Mouse (Mus musculus) spleen, adult 18-20 months (tissue): ENCODE data around the gene Nxf1.
"Not testable (repeated sequence)": the region's sequence is repeated elsewhere in the genome, so short reads cannot be mapped to it uniquely, and the experiment has no call there.

Experiments used
- DNase-seq, 2 experiments: peaks; one replicate each; pipeline ENCODE4 v3.0.0; 2022; ENCODE audit warnings: mixed read lengths in 2 of 2

Nxf1 gene

DNA sequence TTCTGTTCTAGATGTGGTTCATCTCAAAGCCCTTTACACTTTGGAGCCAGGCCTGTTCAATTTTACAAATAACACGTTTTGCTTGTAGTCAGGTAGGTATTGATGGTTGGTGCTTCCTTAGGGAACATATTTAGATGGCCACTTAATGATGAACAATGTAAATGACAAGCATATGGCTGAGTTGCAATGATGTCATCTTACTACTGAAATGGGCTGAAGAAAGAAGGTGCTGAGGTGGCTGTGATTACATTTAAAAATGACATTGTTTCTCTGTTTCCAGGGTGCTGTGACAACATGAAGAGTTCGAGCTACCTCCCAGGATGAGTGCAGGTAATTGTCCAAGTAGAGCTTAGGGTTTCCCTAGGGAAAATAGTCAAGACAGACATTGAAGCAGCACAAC is 32.5 kb upstream of the Nxf1 start:
- no peak for DNase-seq

DNA sequence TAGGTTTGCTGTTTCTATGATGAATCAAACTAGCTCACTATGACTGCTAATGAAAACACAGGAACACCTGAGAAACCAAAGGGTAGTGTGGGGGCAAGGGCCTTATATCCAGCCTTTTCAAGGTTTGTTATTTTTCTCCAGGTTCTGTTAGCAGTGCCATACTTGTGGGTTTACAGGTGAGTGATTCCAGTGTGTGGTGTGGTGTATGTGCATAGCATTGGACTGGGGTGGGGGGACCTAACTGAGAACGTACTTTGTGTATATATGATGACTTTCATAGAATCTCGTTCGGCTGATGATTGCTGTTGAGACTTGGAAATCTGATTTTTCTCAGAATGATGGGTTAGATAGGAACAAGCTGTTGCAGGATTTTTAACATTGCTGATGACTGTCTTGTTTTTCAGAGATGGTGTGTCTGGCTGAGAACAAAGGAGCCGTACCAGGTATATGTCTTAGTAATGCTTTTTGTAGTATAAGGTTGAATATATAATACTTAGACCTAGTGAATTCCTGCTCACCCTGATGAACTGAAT is 31.7 kb upstream of the Nxf1 start:
- DNase-seq = no peak

DNA sequence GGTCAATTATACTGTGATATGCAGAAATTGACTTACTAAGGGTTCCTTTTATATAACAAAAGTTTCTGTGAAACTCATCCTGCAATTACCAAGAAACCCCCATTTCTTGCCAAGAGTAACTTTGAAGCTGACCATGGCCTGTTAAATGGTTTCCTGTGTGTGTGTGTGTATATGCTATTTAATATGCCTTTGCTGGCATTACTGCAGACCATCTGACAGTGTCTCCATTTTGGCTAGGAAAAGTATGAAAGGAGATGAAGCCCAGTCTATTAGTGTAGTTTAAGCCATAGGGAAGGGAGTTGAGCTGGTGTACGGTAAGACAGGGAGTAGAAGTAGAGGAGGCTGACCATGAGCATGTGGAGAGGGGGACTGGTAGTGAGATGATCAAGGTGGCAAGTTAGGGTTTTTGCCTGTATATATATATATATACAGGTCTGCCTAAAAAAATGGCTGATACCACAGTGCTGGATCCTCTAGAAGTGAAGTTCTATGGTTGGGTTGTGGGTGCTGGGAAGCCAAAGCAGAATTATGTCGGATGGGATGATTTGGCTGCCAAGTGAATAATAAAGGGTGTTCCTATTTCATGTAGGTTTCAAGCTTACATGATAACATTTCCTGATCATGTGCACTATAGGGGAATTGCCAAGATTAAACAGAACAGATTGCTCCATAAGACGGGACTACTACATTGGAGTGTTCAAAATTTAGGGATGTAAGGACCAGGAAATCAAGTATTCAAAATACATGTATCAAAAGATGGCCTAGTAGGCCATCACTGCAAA is 30.1 kb upstream of the Nxf1 start:
- DNase-seq = no peak

DNA sequence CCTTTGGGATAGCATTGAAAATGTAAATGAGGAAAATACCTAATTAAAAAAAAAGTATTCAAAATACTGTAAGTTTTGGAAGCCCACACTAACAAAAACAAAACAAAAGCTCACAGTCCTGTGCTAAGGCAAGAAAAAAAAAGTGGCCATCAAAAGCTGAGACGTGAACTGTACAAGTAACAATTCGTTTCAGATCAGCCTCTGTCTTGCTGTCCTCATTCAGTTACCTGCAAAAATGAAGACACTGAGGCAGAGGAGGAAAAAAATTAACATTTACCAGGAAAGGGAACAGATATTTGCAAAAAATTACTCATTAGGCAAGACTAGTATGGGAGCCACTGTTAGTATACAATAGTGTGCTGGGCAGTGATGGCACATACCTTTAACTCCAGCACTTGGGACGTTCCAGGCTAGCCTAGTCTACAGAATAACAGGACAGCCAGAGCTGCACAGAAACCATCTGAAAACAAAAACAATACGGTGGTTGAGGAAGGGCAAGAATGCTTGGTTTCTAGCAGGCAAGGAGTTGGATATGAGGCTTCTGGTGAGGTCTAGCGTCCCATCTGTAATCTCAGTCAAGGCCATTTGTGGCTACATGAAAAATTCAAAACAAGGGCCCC is 29.3 kb upstream of the Nxf1 start:
- DNase-seq = no peak

DNA sequence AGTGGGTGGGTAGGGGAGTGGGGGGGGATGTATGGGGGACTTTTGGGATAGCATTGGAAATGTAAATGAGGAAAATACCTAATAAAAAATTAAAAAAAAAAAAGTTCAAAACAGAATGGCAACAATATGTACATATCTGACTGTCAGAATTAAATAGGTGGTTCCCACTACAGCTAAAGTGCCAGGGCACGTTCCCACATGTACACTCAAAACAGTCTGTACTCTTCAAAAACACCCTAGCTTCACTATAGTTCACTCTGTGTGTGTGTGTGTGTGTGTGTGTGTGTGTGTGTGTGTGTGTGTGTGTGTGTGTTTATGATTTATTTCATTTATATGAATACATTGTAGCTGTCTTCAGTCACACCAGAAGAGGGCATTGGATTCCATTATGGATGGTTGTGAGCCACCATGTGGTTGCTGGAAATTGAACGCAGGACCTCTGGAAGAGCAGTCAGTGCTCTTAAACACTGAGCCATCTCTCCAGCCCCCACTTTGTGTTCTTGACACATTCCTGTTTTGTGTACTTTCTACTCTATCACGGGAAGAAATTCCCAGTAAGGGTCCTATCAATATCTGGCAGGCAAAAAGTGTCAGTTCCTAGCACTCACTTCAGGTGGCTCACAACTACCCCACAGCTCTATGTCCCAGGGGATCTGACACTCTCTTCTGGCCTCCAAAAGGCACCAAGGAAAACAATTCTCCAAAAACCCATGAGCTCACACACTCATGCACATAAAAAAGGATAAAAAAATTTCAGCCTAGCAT is 28.4 kb upstream of the Nxf1 start:
- not testable (repeated sequence) for DNase-seq

DNA sequence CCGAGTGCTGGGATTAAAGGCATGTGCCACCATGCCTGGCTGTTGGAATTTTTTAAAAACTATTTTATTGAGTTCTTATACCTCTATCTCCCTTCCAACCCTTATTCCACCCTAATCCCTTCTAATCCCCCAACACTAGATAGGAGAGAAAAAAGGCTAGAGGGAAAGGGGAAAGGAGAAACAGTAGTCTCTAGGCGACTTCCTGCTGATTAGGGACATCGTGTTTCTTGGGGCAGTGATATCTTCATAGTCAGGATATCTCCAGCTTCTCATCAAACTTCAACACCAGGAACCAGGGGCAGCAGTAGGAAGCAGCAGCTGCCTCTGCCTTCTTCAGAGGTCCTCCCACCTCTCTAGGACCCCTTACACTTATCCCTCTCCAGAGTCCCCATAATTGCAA is 22.5 kb upstream of the Nxf1 start:
- DNase-seq = no peak

DNA sequence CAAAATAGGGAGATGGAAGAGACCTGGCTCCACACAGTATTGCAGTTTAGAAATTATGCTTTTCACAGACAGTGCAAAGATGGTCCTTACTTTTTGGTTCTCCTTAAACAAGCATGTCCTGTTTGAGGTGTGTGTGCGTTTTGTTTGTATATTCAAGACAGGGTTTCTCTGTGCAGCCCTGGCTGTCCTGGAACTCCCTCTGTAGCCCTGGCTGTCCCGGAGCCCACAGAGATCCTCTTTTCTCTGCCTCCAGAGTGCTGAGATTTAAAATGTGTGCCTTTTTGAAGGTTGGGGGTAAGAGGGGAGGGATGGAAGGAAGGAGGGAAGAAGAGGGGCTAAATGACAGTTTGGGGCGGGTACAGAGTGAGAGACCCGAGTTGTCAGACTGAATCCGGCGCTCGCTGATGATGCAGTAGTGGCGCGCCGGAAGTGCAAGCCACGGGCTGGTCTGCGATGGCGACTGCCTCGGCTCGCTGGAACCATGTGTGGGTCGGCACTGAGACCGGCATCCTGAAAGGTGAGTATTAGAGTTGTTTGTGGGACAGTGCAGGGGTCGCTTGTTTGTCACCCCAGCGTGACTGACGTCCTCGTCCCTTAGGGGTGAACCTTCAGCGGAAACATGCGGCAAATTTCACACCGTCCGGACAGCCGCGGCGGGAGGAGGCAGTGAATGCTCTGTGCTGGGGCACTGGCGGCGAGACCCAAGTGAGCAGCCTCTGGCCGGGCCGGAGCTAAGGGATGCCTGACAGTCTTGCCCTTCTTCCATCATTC is 21.3 kb upstream of the Nxf1 start, which contains the start of gene Wdr74:
Wdr74 (plus strand) TSS at position 439 of the 771 bp plus-strand sequence.
- peak; percentile 79 to 92 for DNase-seq

DNA sequence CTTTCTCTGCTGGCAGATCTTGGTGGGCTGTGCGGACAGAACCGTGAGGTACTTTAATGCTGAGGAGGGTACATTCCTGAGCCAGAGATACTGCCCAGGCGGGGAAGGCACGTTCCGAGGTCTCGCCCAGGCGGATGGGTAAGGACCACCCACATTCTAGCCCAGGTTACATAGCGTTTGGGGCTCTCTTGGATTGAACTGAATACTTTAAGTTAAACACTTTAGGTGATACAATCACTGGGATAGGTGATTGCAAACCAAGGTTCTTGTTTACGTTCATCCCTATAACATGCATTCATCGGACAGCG is 20.8 kb upstream of the Nxf1 start:
- no peak for DNase-seq

DNA sequence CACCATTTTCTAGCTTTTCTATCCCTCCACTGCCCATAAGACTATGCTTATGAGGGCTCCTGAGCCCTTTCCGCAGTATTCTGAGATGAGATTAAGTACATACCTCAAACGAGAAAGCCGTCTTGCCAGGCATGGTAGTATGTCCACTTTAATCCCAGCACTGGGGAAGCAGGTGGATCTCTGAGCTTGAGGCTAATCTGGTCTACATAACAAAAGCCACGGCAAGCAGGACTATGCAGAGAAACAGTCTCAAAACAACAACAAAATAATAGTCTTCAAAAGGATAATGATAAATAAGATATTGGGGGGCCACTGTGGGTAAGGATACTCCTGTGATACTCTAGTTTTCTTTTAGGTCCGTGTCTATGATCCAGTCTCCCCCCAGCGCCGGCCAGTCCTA is 18.0 kb upstream of the Nxf1 start:
- DNase-seq = no peak

DNA sequence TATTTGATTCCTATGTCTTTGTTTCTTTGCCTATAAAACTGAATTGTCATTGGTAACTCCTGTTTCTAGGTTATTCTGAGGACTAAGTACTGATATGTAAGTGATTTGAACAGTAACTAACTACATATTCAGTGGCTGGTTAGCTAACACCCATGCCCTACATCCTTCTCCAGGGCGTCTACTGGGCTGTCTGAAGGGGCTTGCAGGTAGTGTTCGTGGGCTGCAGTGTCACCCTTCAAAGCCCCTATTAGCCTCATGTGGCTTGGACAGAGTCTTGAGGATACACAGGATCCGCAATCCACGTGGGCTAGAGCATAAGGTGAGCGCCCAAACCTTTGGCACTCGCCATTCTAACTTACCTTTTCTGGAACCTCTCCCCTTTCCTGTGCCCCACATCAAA is 17.2 kb upstream of the Nxf1 start:
- DNase-seq = no peak

DNA sequence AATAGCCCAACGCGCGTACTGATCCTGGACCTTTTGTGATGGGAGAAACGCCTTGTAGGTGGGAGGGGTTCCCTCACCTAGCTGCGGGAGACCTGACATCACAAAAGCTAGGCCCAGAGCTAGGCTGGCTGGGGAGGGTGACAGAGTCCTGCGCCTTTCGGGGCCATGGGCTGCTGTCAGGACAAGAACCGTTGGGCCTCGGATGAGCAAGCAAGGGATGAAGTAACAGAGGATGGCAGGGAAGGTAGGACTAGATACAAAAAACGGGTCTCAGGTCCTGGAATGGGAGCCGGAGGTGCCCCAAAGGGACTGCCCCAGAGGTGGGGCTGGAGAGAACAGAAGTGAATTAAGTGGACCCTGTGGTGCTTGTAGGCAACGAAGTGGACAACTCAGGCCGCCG is 16.3 kb upstream of the Nxf1 start, which contains the start of gene 1700092M07Rik:
1700092M07Rik (plus strand) TSS at position 116 of the 400 bp plus-strand sequence.
- DNase-seq = peak in 1 of 2 experiments; percentile 26

DNA sequence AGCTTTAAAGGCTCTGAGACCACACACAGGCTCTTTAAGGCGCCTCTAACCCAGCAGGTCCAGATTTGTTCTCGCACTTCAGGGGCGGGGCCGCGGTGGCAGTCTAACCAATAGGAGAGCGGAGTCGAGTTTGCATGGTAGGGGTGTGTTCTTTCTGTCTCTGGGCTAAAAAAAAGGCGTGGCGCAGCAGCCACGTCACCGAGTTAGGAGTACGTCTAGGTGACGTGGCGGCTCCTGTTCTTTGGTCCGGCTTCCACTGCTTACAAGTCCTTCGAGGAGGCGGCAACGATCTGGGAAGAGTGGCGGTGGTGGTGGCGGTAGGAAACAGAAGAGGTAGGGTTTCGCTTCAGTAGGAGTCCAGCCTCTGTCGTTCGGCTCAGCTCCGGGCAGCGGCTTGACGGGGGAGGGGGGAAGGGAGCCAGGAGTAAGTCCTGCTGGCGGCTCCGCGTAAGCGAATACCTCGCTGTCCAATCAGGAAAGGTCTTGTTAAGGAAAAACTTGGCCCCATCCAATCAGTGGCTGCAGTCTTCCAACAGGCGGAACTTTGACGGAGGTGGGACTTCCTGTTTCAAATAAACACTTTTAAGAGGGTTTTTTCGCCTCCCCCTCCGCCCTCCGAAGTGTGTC is 15.5 kb upstream of the Nxf1 start, which contains the start of gene Stx5a:
Stx5a (plus strand) TSS at position 171 of the 627 bp plus-strand sequence.
- peak; percentile 89 to 91 for DNase-seq

DNA sequence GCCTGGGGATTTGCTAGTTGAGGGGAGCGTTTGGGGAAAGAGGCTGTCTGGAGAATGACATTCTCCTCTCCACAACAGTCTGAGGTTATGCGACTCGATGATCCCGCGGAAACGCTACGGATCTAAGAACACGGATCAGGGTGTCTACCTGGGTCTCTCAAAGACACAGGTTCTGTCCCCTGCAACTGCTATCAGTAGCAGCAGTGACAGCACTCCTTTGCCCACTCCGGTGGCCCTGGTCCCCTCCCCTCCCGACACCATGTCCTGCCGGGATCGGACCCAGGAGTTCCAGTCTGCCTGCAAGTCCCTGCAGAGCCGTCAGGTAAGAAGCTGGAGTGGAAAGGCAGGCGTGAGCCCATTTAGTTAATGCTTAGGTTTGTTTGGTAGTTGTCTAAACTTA is 14.7 kb upstream of the Nxf1 start:
- no peak for DNase-seq

DNA sequence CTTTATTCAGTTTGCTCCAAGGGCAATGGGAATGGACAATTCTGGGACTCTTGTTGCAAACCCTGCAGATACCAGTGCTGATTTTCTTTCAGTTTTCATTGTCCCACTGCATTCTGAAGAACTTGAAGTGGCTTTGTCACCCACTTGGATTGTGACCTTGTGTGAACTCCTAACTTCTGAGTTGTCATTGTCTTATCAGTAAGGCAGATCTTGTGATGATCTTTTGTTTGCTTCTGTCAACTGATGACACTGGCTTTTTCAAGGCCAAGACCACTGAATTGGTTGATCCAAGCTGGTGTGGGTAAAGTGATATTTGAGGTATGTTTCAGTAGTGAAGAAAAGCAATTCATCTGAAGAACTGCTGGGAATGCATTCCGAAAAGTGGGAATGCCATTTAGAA is 11.5 kb upstream of the Nxf1 start:
- no peak for DNase-seq

DNA sequence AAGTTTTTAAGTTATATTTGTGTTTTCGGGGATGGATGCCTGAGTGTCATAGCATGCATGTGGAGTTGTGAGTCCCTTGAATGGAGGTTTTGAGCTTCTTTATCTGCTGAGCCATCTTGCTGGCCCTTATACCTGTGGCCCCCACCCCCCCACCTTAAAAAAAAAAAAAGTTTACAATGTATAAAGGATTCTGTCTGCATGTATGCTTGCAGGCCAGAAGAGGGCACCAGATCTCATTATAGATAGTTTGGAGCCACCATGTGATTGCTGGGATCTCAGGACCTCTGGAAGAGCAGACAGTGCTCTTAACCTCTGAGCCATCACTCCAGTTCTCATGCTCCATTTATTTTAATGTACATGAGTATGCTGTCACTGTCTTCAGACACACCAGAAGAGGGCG is 9.5 kb upstream of the Nxf1 start:
- no peak for DNase-seq

DNA sequence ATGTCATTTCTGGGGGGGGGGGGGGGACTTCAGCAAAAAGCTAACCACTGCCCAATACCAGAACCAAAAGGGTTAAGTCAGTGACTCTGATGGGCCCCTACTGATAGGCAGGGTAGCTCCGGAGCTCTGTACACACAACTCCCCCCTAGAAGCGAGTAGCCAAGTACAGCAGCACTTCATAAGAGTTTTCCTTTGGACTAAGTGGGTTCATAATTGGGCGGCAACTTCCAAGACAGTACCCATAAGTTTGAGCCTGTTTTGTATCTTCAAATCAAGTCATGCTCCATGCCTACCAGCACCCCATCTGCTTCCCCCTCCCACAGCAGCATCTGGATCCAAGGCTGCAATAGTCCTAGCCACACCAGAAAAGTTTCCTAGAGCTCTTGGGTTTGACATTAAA is 1.2 kb upstream of the Nxf1 start:
- no peak for DNase-seq

DNA sequence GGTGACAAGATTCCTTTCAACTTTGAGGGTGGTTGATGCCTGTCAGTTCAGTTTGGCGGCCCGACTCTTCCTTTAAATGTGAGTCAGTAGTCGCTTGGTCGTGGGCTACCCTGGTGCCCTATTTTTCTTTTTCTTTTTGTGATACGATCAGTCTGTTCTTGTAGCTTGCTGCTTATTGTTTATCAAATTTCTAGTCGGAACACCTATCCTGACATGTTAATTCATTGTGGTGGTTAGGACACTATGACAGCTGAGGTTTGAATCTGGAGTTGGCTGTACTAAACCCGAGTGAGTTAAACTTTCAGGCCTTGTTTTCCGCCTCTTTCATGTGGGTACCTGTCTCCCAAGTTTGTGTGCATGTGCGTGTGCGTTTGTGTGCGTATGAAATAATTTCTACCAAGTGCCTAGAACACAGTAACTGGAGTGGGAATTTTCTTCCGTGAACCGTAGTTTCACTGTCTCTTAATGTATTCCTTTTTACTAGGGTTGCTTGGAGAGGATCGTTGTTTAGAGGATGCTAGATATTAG is 662 bp downstream of the Nxf1 start:
- DNase-seq = no peak

DNA sequence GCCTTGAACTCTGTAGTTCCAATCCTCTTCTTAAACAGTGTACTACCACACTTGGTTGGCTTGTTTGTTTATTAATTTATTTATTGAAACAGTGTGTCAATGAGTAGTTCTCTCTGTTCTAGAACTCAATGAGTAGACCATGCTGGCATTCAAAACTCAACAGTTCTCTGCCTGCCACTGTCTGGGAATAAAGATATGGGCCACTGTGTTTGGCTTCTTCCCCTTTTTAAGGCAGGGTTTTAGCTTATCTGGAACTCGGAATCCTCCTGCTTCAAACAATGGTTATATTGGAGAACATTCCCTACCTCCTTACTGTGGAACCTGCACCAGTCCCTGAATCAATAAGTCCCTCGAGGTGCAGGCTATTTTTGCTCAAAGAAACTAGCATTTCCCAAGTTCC is 2.0 kb downstream of the Nxf1 start:
- DNase-seq = no peak

DNA sequence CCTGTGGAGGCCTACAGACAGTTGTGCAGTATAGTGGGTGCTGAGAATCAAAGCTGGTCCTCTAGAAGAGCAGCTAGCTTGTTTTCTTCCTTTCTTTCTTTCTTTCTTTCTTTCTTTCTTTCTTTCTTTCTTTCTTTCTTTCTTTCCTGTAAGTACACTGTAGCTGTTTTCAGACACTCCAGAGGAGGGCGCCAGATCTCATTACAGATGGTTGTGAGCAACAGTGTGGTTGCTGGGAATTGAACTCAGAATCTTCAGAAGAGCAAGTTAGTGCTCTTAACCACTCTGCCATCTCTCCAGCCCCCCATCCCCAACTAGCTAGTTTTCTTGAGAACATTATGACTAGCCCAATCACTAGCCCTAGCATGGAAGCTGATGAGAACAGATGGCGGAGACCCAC is 3.9 kb downstream of the Nxf1 start:
- no peak for DNase-seq

DNA sequence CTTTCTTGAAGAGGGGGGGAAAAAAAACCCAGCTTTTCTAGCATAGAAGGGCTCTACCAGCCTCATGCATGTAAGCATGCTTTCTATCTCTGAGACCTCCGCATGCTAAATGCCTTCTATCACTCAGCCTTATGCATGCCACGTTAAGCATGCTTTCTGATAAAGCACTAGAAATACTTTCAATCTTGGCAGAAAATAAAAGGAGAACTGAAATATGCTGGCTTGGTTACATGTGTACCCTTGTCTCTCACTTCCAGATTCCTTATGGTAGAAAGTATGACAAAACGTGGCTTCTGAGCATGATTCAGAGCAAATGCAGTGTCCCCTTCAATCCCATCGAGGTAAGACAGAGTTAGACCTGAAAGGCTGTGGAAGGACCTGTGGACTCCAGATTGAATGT is 6.4 kb downstream of the Nxf1 start:
- no peak for DNase-seq

DNA sequence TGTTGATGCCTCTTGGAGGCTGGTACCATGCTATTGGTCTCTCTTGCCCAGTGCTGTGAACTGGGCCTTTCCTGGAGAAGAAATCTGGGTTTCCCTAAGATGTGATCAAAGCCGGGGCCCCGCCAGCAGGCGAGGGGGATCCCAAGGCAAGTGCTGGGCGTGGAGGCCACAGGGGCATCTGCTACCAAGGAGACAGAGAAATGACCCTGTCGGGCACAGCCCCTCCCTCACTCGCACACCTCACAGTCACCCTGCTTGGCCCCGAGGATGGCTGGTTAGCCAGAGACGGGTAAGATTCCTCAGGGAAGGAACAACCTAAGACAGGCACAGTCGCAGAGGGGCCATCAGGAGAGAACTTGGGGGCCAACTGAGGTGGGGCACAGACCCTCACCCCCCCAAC is 8.7 kb downstream of the Nxf1 start:
- no peak for DNase-seq
